Mouse (Mus musculus) midbrain, embryonic 10.5 days (tissue): ENCODE measurements around the gene Fam234a. TPM values are rescaled to one million over a fixed set of nuclear protein-coding genes. Genes with fewer than 3 reads are reported as not detected.

Source experiments
- DNase-seq: peaks from one replicate; pipeline ENCODE4 v3.0.0-alpha.2; 2017; ENCODE audit warnings: low spot score
- H3K27ac ChIP-seq: fragments of 300-500 bp; sonication (generic); replicated peaks from 2 replicates; pipeline ENCODE4 v1.5.1; 2016; ENCODE audit warnings: mild to moderate bottlenecking
- H3K27me3 ChIP-seq: fragments of 300-500 bp; sonication (generic); 2 replicates; pipeline ENCODE4 v1.6.1; 2016; ENCODE audit warnings: low read depth, mild to moderate bottlenecking; ENCODE audit not compliant: poor library complexity, severe bottlenecking
- H3K36me3 ChIP-seq: fragments of 300-500 bp; sonication (generic); 2 replicates; pipeline ENCODE4 v1.6.1; 2016; ENCODE audit warnings: mild to moderate bottlenecking, moderate library complexity
- H3K4me1 ChIP-seq: fragments of 300-500 bp; sonication (generic); 2 replicates; pipeline ENCODE4 v1.6.1; 2016
- H3K4me3 ChIP-seq: fragments of 300-500 bp; sonication (generic); 2 replicates; pipeline ENCODE4 v1.5.1; 2016; ENCODE audit warnings: mild to moderate bottlenecking, moderate library complexity
- H3K9me3 ChIP-seq: fragments of 300-500 bp; sonication (generic); replicated peaks from 2 replicates; pipeline ENCODE4 v1.6.1; 2016; ENCODE audit warnings: mild to moderate bottlenecking
- WGBS: fragments of 180-500 bp; shearing (Covaris S2); methylation state at CpG from one replicate; pipeline ENCODE4 v1.1.7; 2016; 5-methylcytosine and 5-hydroxymethylcytosine counted together
- polyA plus RNA-seq: library from polyadenylated mRNA; unstranded; fragments of >200 nt; fragmentation: Nextera tagmentation; extraction: Ambion mirVana; gene quantifications from 2 replicates; pipeline ENCODE4 v1.2.1, GENCODE M21; 2016

The Fam234a gene
- polyA plus RNA-seq, 1 experiment from 2014 or later, result 27.6 TPM

DNA sequence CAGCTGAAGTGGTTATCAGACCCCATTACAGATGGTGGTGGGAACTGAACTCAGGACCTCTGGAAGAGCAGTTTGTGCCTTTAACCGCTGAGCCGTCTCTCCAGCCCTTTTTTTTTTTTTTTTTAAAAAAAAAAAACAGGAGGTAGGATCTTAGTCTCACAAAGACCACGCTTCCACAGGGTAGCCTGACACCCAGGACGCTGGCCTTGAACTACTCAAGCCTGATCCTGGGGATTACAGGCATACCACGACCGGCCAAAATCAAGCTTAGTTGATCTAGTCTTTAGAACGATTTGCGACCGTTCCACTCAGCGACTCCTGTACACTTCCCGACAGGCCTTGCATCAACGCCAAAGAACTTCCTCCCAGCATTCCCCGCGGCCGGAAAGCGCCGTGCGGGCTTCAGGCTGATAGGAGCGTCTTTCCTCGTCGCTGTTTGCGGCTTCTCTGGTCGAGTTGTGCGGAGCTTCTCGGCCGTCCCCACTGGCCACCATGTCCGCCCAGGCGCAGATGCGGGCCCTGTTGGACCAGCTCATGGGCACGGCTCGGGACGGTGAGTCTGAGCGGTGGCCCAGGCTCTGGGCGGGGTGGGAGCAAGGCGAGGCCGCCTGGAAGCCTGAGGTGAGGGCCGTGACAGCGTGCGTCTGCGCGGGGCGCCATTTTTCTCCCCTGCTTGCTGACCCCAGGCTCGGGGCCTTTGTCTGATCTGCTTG, 8.7 kb upstream of the Fam234a start, which contains the start of gene Luc7l:
Gene Luc7l (plus strand): TSS at position 358 of the 713 bp plus-strand sequence.
- H3K27ac ChIP-seq, result peak within 1 kb of the TSS; percentile 93
- peaks cover 17% of the 10 kb centered on the region for H3K4me1 ChIP-seq
- no peaks in the 10 kb centered on the region for H3K9me3 ChIP-seq
- H3K4me3 ChIP-seq, result peak within 1 kb of the TSS; percentile 69
- H3K27me3 ChIP-seq, result no peaks in the 10 kb centered on the region
- peaks cover 35% of the 10 kb centered on the region for H3K36me3 ChIP-seq
- WGBS, result under 1% methylated on average over 43 of the region's 43 CpGs
- DNase-seq, result peak; percentile 95

DNA sequence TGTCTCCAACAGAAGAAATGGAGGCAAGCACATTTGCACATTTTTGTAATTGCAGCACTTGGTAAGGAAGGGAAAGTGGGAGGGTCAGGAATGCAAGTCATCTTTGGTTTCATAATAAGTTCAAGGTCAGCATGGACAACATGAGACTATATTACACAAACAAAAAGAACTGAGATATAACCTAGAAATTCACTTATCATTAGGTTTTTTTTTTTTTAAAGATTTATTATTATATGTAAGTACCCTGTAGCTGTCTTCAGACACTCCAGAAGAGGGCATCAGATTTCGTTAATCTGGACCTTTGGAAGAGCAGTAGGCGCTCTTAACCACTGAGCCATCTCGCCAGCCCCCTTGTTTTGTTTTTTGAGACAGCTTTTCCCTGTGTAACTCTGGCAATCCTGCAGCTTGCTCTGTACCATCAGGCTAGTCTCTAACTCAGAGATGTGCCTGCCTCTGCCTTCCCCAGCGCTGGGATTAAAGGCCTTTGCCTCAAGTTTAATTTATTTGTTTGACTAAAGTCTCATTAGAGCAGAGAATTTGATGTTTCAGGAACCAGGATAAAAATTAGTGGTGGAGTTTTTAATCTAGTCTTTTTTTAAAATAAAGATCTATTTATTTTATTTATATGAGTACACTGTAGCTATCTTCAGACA, 8.0 kb upstream of the Fam234a start:
- Histone ChIP-seq H3K4me3 (peak overlapping the region; percentile 69), H3K9me3 (no peaks in the 10 kb centered on the region), H3K27ac (peak overlapping the region; percentile 93), H3K36me3 (peaks cover 29% of the 10 kb centered on the region), H3K4me1 (peaks cover 17% of the 10 kb centered on the region), H3K27me3 (no peaks in the 10 kb centered on the region)
- WGBS, result 59% methylated on average over 4 of the region's 4 CpGs
- DNase-seq, result no peak

DNA sequence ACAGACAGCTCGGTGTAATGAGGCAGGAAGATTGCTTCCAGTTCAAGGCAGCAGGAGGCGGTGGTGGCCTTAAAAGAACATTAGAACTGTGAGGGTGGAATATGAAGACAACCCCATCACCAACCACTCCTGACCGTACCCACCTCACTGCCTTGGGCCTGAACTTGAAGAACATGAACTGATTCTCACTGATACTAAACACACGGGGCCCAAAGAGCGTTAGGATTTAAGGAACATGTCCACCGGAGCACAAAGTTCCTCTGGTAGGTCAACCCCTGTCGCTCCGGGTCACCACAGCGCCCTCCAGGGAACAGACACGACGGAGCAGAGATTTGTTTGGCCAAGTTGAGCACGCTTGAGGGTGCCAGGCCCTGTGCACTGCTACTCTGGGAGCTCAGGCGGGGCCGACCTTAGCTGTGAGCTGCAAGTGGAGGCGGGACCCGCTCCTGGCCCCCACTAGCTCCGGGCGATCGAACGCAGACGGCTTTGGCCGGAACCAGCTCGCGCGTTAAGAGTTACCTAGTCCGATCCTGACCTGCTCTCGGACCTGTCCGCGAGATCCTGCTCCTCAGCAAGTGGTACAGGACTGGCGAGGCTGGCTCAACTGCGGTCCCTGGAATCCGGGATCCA, 456 bp downstream of the Fam234a start:
- 1% methylated on average over 32 of the region's 32 CpGs for WGBS
- no peaks in the 10 kb centered on the region for H3K27me3 ChIP-seq
- peaks cover 22% of the 10 kb centered on the region for H3K4me1 ChIP-seq
- no peak for DNase-seq
- no peaks in the 10 kb centered on the region for H3K36me3 ChIP-seq
- H3K4me3 ChIP-seq, result peak overlapping the region; percentile 71
- no peaks in the 10 kb centered on the region for H3K9me3 ChIP-seq
- peak overlapping the region; percentile 82 for H3K27ac ChIP-seq

DNA sequence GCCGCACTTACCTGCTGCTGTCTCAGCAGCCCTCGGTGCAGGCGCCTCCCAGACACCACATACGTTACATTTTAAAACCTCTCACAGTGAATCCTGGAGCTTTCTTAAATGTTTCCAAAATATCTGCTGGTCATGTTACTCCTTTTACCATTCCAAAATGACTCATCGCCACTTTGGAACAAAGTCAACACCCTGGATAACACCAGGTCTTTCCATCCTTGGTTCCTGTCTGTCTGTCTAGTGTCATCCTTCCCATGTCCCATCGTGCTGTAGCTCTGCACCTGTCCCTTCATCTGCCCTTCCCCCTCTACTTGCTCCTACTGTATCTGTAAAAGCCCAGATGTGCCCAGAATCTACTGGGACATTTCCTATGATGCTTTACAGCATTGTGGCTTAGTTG, 3.1 kb downstream of the Fam234a start:
- H3K27ac ChIP-seq, result no peak overlapping the region
- no peaks in the 10 kb centered on the region for H3K9me3 ChIP-seq
- DNase-seq, result no peak
- no peaks in the 10 kb centered on the region for H3K27me3 ChIP-seq
- H3K4me3 ChIP-seq, result no peak overlapping the region
- no peaks in the 10 kb centered on the region for H3K36me3 ChIP-seq
- H3K4me1 ChIP-seq, result peaks cover 22% of the 10 kb centered on the region
- WGBS, result 83% methylated on average over 6 of the region's 6 CpGs

DNA sequence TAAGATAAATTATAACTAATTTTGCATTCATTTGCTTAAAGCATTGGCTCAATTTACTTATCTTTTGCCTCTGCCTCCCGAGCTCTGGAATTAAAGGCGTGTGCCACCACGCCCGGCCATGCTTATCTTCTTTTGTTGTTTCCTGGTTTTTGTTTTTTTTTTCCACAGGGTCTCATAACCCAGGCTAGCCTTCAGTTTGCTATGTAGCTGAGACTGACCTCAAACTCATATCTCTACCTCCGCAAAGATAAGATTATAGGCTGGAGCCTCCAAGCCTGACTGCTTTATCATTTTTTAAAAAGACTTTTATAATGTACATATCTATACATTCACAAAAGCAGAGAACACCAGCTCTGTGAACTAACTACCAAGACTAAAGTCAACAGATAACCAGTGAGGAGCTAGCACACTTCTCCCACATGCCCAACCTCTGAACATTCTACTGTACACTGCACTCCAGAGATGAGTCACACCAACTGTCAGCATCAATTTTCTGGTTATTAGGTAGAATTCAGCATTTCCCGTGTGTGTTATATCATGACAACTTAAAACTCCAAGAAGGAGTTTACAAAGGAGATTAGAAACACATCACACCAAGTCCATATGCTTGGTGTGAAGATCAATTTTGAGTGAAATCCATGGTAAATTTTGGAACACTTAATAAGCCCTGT, 3.8 kb downstream of the Fam234a start:
- WGBS, result 87% methylated on average over 6 of the region's 6 CpGs
- H3K36me3 ChIP-seq, result no peaks in the 10 kb centered on the region

DNA sequence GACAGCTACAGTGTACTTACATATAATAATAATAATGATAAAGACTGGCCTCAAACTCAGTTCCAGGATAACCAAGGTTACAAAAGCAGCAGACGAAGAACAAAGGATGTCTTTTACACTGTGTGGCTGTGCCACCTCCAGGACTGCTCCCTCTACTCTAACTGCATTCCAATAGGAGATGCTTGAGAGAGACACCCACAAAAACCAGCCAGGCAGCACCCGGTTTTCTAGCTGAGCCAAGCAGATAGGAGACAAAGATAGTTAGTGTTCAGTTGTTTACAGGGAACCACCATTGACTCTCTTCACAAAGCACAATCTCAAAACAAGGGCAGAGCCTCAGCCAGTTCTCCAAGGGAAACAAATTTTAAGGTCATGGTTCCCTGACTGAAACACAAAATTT, 4.5 kb downstream of the Fam234a start:
- WGBS, result 72% methylated on average over 2 of the region's 2 CpGs
- H3K4me1 ChIP-seq, result peaks cover 22% of the 10 kb centered on the region
- no peak for DNase-seq
- H3K27ac ChIP-seq, result no peak overlapping the region
- H3K4me3 ChIP-seq, result no peak overlapping the region
- H3K27me3 ChIP-seq, result no peaks in the 10 kb centered on the region
- H3K36me3 ChIP-seq, result no peaks in the 10 kb centered on the region
- H3K9me3 ChIP-seq, result no peaks in the 10 kb centered on the region

More for the DNA sequence above, 3.8 kb downstream of the Fam234a start:
- Histone ChIP-seq H3K4me3 (no peak overlapping the region), H3K4me1 (peaks cover 23% of the 10 kb centered on the region), H3K27me3 (no peaks in the 10 kb centered on the region), H3K27ac (no peak overlapping the region), H3K9me3 (no peaks in the 10 kb centered on the region)
- DNase-seq, result no peak

DNA sequence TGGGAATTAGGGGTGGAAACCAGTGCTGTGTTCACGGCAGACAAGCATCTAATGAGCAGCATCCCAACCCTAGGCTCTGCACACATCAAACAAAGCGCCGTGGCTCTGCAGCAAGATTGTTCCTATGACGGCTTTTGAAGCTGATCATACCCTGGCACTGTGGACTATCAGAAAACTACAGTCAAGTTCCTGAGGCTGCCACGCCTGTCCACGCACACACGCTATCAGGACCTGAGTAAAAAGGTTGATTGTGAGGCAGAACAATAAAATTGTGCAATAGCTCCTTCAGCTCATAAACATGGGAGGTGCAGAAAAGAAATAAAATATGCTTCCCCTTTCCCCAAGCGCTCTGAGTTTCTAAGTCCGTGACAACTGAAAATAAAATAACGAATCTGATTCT, 6.4 kb downstream of the Fam234a start:
- 87% methylated on average over 10 of the region's 10 CpGs for WGBS
- no peak overlapping the region for H3K4me3 ChIP-seq
- H3K4me1 ChIP-seq, result peaks cover 5% of the 10 kb centered on the region; the same call in 1 of the 2 replicates
- no peaks in the 10 kb centered on the region for H3K9me3 ChIP-seq
- no peak for DNase-seq
- no peak overlapping the region for H3K27ac ChIP-seq
- H3K36me3 ChIP-seq, result no peaks in the 10 kb centered on the region
- H3K27me3 ChIP-seq, result no peaks in the 10 kb centered on the region

DNA sequence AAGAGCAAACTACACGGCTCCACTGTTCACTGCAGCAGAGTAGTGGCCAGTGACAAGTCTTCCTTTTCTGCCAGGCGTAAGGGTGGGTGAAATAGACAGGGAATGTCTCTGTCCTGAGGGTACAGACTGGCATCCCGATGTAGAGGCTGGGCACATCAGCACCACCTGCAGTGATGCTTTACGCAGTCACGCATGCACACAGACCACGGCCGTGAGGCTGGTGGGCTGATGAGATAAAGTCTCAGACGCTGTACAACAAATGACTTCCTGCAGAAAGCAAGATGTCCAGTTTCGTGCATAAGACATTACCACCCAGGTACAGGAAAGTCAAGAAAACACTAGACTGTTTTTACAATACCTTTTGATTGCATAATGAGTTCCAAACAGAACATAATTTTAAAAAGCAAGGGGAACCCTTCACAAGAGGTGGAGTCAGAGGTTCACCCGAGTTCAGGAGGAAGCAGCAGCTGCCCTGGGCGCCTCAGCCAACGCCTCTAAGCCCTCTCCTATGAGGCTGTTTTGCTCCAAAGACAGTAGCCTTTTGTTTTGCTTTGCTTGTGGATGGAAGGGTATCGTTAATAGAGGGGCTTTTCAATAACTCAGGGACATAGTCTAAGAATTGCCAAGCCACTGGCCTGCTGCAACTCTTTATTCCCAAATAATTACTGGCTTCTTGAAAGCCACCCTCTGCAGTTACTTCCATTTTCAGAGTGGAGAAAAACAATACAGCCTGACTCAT, 8.8 kb downstream of the Fam234a start:
- no peak for DNase-seq
- Histone ChIP-seq H3K27me3 (no peaks in the 10 kb centered on the region), H3K4me3 (no peak overlapping the region), H3K4me1 (0 out of 2 replicates have a peak, but pooled peaks cover 5% of the 10 kb centered on the region), H3K9me3 (no peaks in the 10 kb centered on the region), H3K27ac (no peak overlapping the region), H3K36me3 (no peaks in the 10 kb centered on the region)
- 75% methylated on average over 13 of the region's 13 CpGs for WGBS

DNA sequence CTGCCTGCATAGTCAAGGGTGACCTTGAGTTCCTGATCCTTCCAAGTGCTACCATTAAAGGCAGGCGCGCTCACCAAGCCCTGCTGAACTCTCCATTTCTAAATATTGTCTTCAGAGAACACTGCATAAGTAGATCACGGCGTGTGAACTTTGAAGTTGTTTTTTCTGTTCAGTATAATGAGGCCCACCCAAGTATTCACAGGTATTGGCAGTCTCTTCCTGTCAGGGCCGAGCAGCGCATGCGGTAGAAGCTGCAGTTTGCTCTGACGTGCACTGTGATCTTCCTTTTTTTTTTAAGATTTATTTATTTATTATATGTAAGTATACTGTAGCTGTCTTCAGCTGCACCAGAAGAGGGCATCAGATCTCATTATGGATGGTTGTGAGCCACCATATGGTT, 9.7 kb downstream of the Fam234a start:
- WGBS, result 92% methylated on average over 8 of the region's 8 CpGs
- H3K27ac ChIP-seq, result no peak overlapping the region
- DNase-seq, result no peak
- H3K4me1 ChIP-seq, result 0 out of 2 replicates have a peak, but pooled peaks cover 5% of the 10 kb centered on the region
- no peak overlapping the region for H3K4me3 ChIP-seq
- H3K9me3 ChIP-seq, result no peaks in the 10 kb centered on the region
- H3K27me3 ChIP-seq, result no peaks in the 10 kb centered on the region
- no peaks in the 10 kb centered on the region for H3K36me3 ChIP-seq

DNA sequence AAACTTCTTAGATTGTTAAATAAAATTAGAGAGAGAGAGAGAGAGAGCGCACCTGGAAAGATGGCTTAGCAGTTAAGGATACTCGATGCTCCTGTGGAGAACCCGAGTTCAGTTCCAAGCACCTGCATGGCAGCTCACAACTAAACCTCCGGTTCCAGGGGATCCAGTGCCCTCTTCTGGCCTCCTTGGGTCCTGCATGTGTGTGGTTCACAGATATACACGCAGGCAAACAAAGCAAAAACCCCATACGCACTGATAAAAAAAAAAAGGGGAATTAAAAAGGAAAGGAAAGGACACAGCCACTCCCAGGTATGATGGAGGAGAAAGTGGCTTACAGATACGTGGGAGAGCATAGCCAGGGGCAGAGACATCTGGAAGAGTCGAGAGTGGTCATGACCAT, 11.2 kb downstream of the Fam234a start:
- H3K36me3 ChIP-seq, result no peaks in the 10 kb centered on the region
- 0 out of 2 replicates have a peak, but pooled peaks cover 5% of the 10 kb centered on the region for H3K4me1 ChIP-seq
- H3K9me3 ChIP-seq, result no peaks in the 10 kb centered on the region
- WGBS, result 72% methylated on average over 8 of the region's 8 CpGs
- no peak overlapping the region for H3K27ac ChIP-seq
- DNase-seq, result no peak
- no peak overlapping the region for H3K4me3 ChIP-seq
- H3K27me3 ChIP-seq, result no peaks in the 10 kb centered on the region

DNA sequence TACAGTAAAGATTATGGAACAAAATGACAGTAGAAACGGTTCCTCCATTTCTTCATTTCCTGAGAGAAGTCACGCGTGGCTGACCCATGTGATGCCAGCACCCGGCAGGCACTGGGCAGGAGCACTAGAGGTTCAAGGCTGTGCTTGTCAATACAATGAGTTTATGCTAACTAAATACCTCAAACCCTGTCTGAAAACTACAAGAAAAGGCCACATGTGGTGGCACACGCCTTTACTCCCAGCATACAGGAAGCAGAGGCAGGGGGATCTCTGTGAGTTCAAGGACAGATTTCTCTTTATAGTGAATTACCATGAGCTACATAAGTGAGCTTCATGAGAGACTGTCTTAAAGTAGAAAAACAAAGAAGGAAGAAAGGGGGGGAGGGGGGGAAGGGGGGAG, 12.9 kb downstream of the Fam234a start:
- Histone ChIP-seq H3K36me3 (no peaks in the 10 kb centered on the region), H3K4me3 (no peak overlapping the region), H3K27me3 (no peaks in the 10 kb centered on the region), H3K4me1 (0 out of 2 replicates have a peak, but pooled peaks cover 5% of the 10 kb centered on the region), H3K9me3 (no peaks in the 10 kb centered on the region), H3K27ac (no peak overlapping the region)
- WGBS, result 92% methylated on average over 5 of the region's 5 CpGs
- DNase-seq, result no peak

DNA sequence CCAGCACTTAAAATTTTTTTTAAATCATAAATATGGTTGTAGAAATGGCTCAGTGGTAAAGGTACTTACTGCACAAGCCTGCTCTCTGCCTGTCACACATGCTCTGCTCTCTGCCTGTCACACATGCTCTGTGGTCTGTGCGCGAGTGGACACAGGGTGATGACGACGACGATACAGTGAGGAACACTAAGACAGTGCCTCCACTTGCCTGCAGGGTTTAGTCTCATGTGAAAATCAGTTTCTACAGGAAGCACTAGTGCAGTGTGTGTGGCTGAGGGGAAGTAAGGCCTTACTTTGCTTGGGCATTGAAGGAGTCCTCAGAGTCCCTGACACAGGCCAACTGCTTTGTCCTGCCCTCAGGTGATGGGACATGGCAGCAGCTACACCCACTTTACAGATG, 14.3 kb downstream of the Fam234a start:
- Histone ChIP-seq H3K27ac (no peak overlapping the region), H3K9me3 (no peaks in the 10 kb centered on the region), H3K27me3 (no peaks in the 10 kb centered on the region), H3K4me1 (no peaks in the 10 kb centered on the region), H3K4me3 (no peak overlapping the region), H3K36me3 (no peaks in the 10 kb centered on the region)
- WGBS, result 94% methylated on average over 5 of the region's 5 CpGs
- no peak for DNase-seq
